Mouse (Mus musculus) lung, adult 2 months (tissue): Measurements from ENCODE around the gene Eif2d. TPM values are rescaled to one million over a fixed set of nuclear protein-coding genes. Genes with fewer than 3 reads are reported as not detected.

Experiments
- DNase-seq: peaks from one replicate; pipeline ENCODE4 v3.0.0; 2022
- H3K4me1 ChIP-seq: fragments of 200-500 bp; 2 replicates; pipeline ENCODE4 v1.6.1; 2011; ENCODE audit warnings: low read length; ENCODE audit not compliant: control insufficient read depth, insufficient read depth
- H3K4me3 ChIP-seq: fragments of 200-500 bp; replicated peaks from 2 replicates; pipeline ENCODE3; 2011; ENCODE audit warnings: low read depth, mild to moderate bottlenecking, control low read depth, low read length; ENCODE audit errors: extremely low read depth
- CTCF ChIP-seq: fragments of 200-500 bp; IDR thresholded peaks from 2 replicates; pipeline ENCODE4 v1.5.1; 2011; ENCODE audit warnings: mild to moderate bottlenecking, low read length, control low read depth; ENCODE audit not compliant: insufficient read depth
- POLR2A ChIP-seq: fragments of 200-500 bp; IDR thresholded peaks from 2 replicates; pipeline ENCODE4 v1.6.1; 2011; ENCODE audit warnings: low read depth, mild to moderate bottlenecking, control low read depth, low read length, borderline replicate concordance; ENCODE audit errors: extremely low read depth
- WGBS: fragments of 180-500 bp; shearing (Covaris S2); methylation state at CpG from one replicate; pipeline ENCODE4 v1.1.7; 2018; 5-methylcytosine and 5-hydroxymethylcytosine counted together
- polyA plus RNA-seq: library from polyadenylated mRNA; depleted of rRNA; stranded (reverse); fragments of >200 nt; gene quantifications from 2 replicates; pipeline ENCODE4 v1.2.3, GENCODE M21; 2012

The Eif2d gene
- polyA plus RNA-seq, 1 experiment, result 31.9 TPM

GRCm38 (mm10) chr1:131121987-131122386, 31.0 kb upstream of the Eif2d start:
- TF ChIP-seq CTCF (peak; percentile 29; the same call in 1 of the 2 replicates), POLR2A (no peak)
- no peak for DNase-seq
- Histone ChIP-seq H3K4me1 (no peaks in the 10 kb centered on the region), H3K4me3 (no peak overlapping the region)
- 46% methylated on average over 3 of the region's 3 CpGs for WGBS

GRCm38 (mm10) chr1:131123522-131124265, 29.3 kb upstream of the Eif2d start:
- WGBS, result 62% methylated on average over 10 of the region's 10 CpGs
- TF ChIP-seq CTCF, result no peak
- TF ChIP-seq POLR2A, result no peak
- Histone ChIP-seq H3K4me1 (no peaks in the 10 kb centered on the region), H3K4me3 (no peak overlapping the region)
- no peak for DNase-seq

- 39% methylated on average over 11 of the region's 11 CpGs for WGBS
These were observed 26.8 kb upstream of the Eif2d start for GRCm38 (mm10) chr1:131125987-131126744.

GRCm38 (mm10) chr1:131134231-131134630, 18.8 kb upstream of the Eif2d start:
- no peak for DNase-seq
- 72% methylated on average over 6 of the region's 6 CpGs for WGBS
- TF ChIP-seq POLR2A, result no peak
- TF ChIP-seq CTCF, result no peak
- Histone ChIP-seq H3K4me1 (peaks cover 2% of the 10 kb centered on the region; the same call in 1 of the 2 replicates), H3K4me3 (no peak overlapping the region)

More at GRCm38 (mm10) chr1:131125987-131126744, 26.8 kb upstream of the Eif2d start:
- H3K4me3 ChIP-seq, result no peak overlapping the region
- TF ChIP-seq CTCF, result no peak
- no peak for TF ChIP-seq POLR2A
- H3K4me1 ChIP-seq, result no peaks in the 10 kb centered on the region
- DNase-seq, result no peak

GRCm38 (mm10) chr1:131134942-131135522, 17.9 kb upstream of the Eif2d start:
- no peak overlapping the region for H3K4me3 ChIP-seq
- H3K4me1 ChIP-seq, result peaks cover 2% of the 10 kb centered on the region; the same call in 1 of the 2 replicates
- TF ChIP-seq POLR2A, result no peak
- no peak for TF ChIP-seq CTCF
- WGBS, result 43% methylated on average over 8 of the region's 8 CpGs
- DNase-seq, result no peak

- Histone ChIP-seq H3K4me3 (no peak overlapping the region), H3K4me1 (peaks cover 2% of the 10 kb centered on the region; the same call in 1 of the 2 replicates)
- TF ChIP-seq CTCF (no peak), POLR2A (no peak)
- 67% methylated on average over 10 of the region's 10 CpGs for WGBS
- no peak for DNase-seq
These were observed 16.9 kb upstream of the Eif2d start for GRCm38 (mm10) chr1:131135960-131136629.

- H3K4me3 ChIP-seq, result no peak overlapping the region
These were observed 15.9 kb upstream of the Eif2d start for GRCm38 (mm10) chr1:131137111-131137510.

GRCm38 (mm10) chr1:131137717-131138118, 15.3 kb upstream of the Eif2d start:
- no peak for TF ChIP-seq CTCF
- TF ChIP-seq POLR2A, result no peak
- peak overlapping the region; percentile 95 for H3K4me3 ChIP-seq
- no peak for DNase-seq
- 2% methylated on average over 36 of the region's 36 CpGs for WGBS
- H3K4me1 ChIP-seq, result peaks cover 2% of the 10 kb centered on the region; the same call in 1 of the 2 replicates

More at GRCm38 (mm10) chr1:131137111-131137510, 15.9 kb upstream of the Eif2d start:
- TF ChIP-seq CTCF (no peak), POLR2A (no peak)
- peaks cover 2% of the 10 kb centered on the region; the same call in 1 of the 2 replicates for H3K4me1 ChIP-seq
- no peak for DNase-seq
- 49% methylated on average over 5 of the region's 5 CpGs for WGBS

GRCm38 (mm10) chr1:131138191-131139016, 14.6 kb upstream of the Eif2d start, which contains the start of gene Dyrk3:
TSS of gene Dyrk3 (minus strand) at chr1:131138340.
- peaks cover 2% of the 10 kb centered on the region; the same call in 1 of the 2 replicates for H3K4me1 ChIP-seq
- peak within 1 kb of the TSS; percentile 95 for H3K4me3 ChIP-seq
- 1% methylated on average over 49 of the region's 49 CpGs for whole genome bisulfite sequencing
- peak; percentile 45; the same call in 1 of the 2 replicates for TF ChIP-seq CTCF
- TF ChIP-seq POLR2A, result peak; percentile 76; the same call in 1 of the 2 replicates
- peak; percentile 90 for DNase-seq
